Mouse (Mus musculus): ENCODE data around the gene Lrrc51. TPM values are rescaled to one million over a fixed set of nuclear protein-coding genes. Genes with fewer than 3 reads are reported as not detected.

Gene Lrrc51
- total and polyA plus RNA-seq, 3 experiments = 0.65 to 17.7 (median 4.1) TPM

GRCm38 (mm10) chr7:101963621-101964020 lies 29.9 kb upstream of the Lrrc51 start:
- H3K4me3 ChIP-seq (ENCODE audit: low read depth, low read length) = no peak overlapping the region
- no peaks in the 10 kb centered on the region for H3K9me3 ChIP-seq (replicated peaks)
- no peaks in the 10 kb centered on the region for H3K27me3 ChIP-seq (ENCODE audit: insufficient read depth, low read length)
- DNase-seq (ENCODE audit: low spot score) (no peak), ATAC-seq (ENCODE audit: extremely low read depth, insufficient number of reproducible peaks, low FRiP score, poor library complexity, severe bottlenecking) (no peak)
- H3K36me3 ChIP-seq (replicated peaks) = peaks cover 3% of the 10 kb centered on the region
- no peak for TF ChIP-seq GATA2 (IDR thresholded peaks at IDR 0.05; ENCODE audit: borderline replicate concordance, low read depth, low read length)
- no peak for TF ChIP-seq CTCF (IDR thresholded peaks at IDR 0.05; ENCODE audit: low read depth, low read length)
- TF ChIP-seq GATA1 (IDR thresholded peaks at IDR 0.05; ENCODE audit: borderline replicate concordance, low read length) = no peak
- no peak for TF ChIP-seq POLR2AphosphoS5 (IDR thresholded peaks at IDR 0.05; ENCODE audit: insufficient replicate concordance, low read depth, low read length)
- no peak for TF ChIP-seq TAL1 (conservative IDR thresholded peaks at IDR 0.05; ENCODE audit: low read depth, low read length)
- peaks cover 30% of the 10 kb centered on the region for H3K4me1 ChIP-seq (ENCODE audit: insufficient read depth, low read depth, low read length)

- no peak overlapping the region for H3K4me3 ChIP-seq (ENCODE audit: low read depth, low read length)
- peaks cover 24% of the 10 kb centered on the region for H3K4me1 ChIP-seq (ENCODE audit: insufficient read depth, low read depth, low read length)
Measured at GRCm38 (mm10) chr7:101962829-101963228, 29.1 kb upstream of the Lrrc51 start.

GRCm38 (mm10) chr7:101956911-101957310 lies 23.2 kb upstream of the Lrrc51 start:
- no peak for TF ChIP-seq GATA2 (IDR thresholded peaks at IDR 0.05; ENCODE audit: borderline replicate concordance, low read depth, low read length)
- no peak for TF ChIP-seq CTCF (IDR thresholded peaks at IDR 0.05; ENCODE audit: low read depth, low read length)
- TF ChIP-seq GATA1 (IDR thresholded peaks at IDR 0.05; ENCODE audit: borderline replicate concordance, low read length) = no peak
- no peak for TF ChIP-seq POLR2AphosphoS5 (IDR thresholded peaks at IDR 0.05; ENCODE audit: insufficient replicate concordance, low read depth, low read length)
- no peak for TF ChIP-seq TAL1 (conservative IDR thresholded peaks at IDR 0.05; ENCODE audit: low read depth, low read length)
- no peak overlapping the region for H3K4me3 ChIP-seq (ENCODE audit: low read depth, low read length)
- DNase-seq (ENCODE audit: low spot score) (no peak), ATAC-seq (ENCODE audit: extremely low read depth, insufficient number of reproducible peaks, low FRiP score, poor library complexity, severe bottlenecking) (no peak)
- peaks cover 23% of the 10 kb centered on the region for H3K4me1 ChIP-seq (ENCODE audit: insufficient read depth, low read depth, low read length)
- H3K36me3 ChIP-seq (replicated peaks) = peaks cover 19% of the 10 kb centered on the region
- no peaks in the 10 kb centered on the region for H3K9me3 ChIP-seq (replicated peaks)
- no peaks in the 10 kb centered on the region for H3K27me3 ChIP-seq (ENCODE audit: insufficient read depth, low read length)

More at GRCm38 (mm10) chr7:101962829-101963228, 29.1 kb upstream of the Lrrc51 start:
- peaks cover 3% of the 10 kb centered on the region for H3K36me3 ChIP-seq (replicated peaks)
- TF ChIP-seq CTCF (IDR thresholded peaks at IDR 0.05; ENCODE audit: low read depth, low read length) (no peak), POLR2AphosphoS5 (IDR thresholded peaks at IDR 0.05; ENCODE audit: insufficient replicate concordance, low read depth, low read length) (no peak), TAL1 (conservative IDR thresholded peaks at IDR 0.05; ENCODE audit: low read depth, low read length) (no peak), GATA2 (IDR thresholded peaks at IDR 0.05; ENCODE audit: borderline replicate concordance, low read depth, low read length) (no peak), GATA1 (IDR thresholded peaks at IDR 0.05; ENCODE audit: borderline replicate concordance, low read length) (no peak)
- H3K9me3 ChIP-seq (replicated peaks) = no peaks in the 10 kb centered on the region
- no peak for ATAC-seq (ENCODE audit: extremely low read depth, insufficient number of reproducible peaks, low FRiP score, poor library complexity, severe bottlenecking)
- DNase-seq (ENCODE audit: low spot score) = no peak
- no peaks in the 10 kb centered on the region for H3K27me3 ChIP-seq (ENCODE audit: insufficient read depth, low read length)

- no peak for ATAC-seq (ENCODE audit: extremely low read depth, insufficient number of reproducible peaks, low FRiP score, poor library complexity, severe bottlenecking)
- Histone ChIP-seq H3K27me3 (ENCODE audit: insufficient read depth, low read length) (no peaks in the 10 kb centered on the region), H3K9me3 (replicated peaks) (no peaks in the 10 kb centered on the region), H3K36me3 (replicated peaks) (peaks cover 19% of the 10 kb centered on the region), H3K4me1 (ENCODE audit: insufficient read depth, low read depth, low read length) (peaks cover 27% of the 10 kb centered on the region), H3K4me3 (ENCODE audit: low read depth, low read length) (no peak overlapping the region)
- no peak for DNase-seq (ENCODE audit: low spot score)
- no peak for TF ChIP-seq TAL1 (conservative IDR thresholded peaks at IDR 0.05; ENCODE audit: low read depth, low read length)
- no peak for TF ChIP-seq CTCF (IDR thresholded peaks at IDR 0.05; ENCODE audit: low read depth, low read length)
- TF ChIP-seq GATA1 (IDR thresholded peaks at IDR 0.05; ENCODE audit: borderline replicate concordance, low read length) = no peak
- no peak for TF ChIP-seq GATA2 (IDR thresholded peaks at IDR 0.05; ENCODE audit: borderline replicate concordance, low read depth, low read length)
- no peak for TF ChIP-seq POLR2AphosphoS5 (IDR thresholded peaks at IDR 0.05; ENCODE audit: insufficient replicate concordance, low read depth, low read length)
Measured at GRCm38 (mm10) chr7:101956481-101956880, 22.8 kb upstream of the Lrrc51 start.

GRCm38 (mm10) chr7:101955862-101956261 lies 22.2 kb upstream of the Lrrc51 start:
- Histone ChIP-seq H3K36me3 (replicated peaks) (peaks cover 19% of the 10 kb centered on the region), H3K27me3 (ENCODE audit: insufficient read depth, low read length) (no peaks in the 10 kb centered on the region), H3K4me3 (ENCODE audit: low read depth, low read length) (no peak overlapping the region), H3K4me1 (ENCODE audit: insufficient read depth, low read depth, low read length) (peaks cover 27% of the 10 kb centered on the region), H3K9me3 (replicated peaks) (no peaks in the 10 kb centered on the region)
- ATAC-seq (ENCODE audit: extremely low read depth, insufficient number of reproducible peaks, low FRiP score, poor library complexity, severe bottlenecking) (no peak), DNase-seq (ENCODE audit: low spot score) (no peak)
- no peak for TF ChIP-seq POLR2AphosphoS5 (IDR thresholded peaks at IDR 0.05; ENCODE audit: insufficient replicate concordance, low read depth, low read length)
- no peak for TF ChIP-seq CTCF (IDR thresholded peaks at IDR 0.05; ENCODE audit: low read depth, low read length)
- TF ChIP-seq GATA2 (IDR thresholded peaks at IDR 0.05; ENCODE audit: borderline replicate concordance, low read depth, low read length) = no peak
- TF ChIP-seq TAL1 (conservative IDR thresholded peaks at IDR 0.05; ENCODE audit: low read depth, low read length) = no peak
- TF ChIP-seq GATA1 (IDR thresholded peaks at IDR 0.05; ENCODE audit: borderline replicate concordance, low read length) = no peak

GRCm38 (mm10) chr7:101955276-101955675 lies 21.6 kb upstream of the Lrrc51 start:
- Histone ChIP-seq H3K36me3 (replicated peaks) (peaks cover 19% of the 10 kb centered on the region), H3K27me3 (ENCODE audit: insufficient read depth, low read length) (no peaks in the 10 kb centered on the region), H3K4me3 (ENCODE audit: low read depth, low read length) (no peak overlapping the region), H3K9me3 (replicated peaks) (no peaks in the 10 kb centered on the region), H3K4me1 (ENCODE audit: insufficient read depth, low read depth, low read length) (peaks cover 27% of the 10 kb centered on the region)
- no peak for TF ChIP-seq GATA1 (IDR thresholded peaks at IDR 0.05; ENCODE audit: borderline replicate concordance, low read length)
- no peak for TF ChIP-seq POLR2AphosphoS5 (IDR thresholded peaks at IDR 0.05; ENCODE audit: insufficient replicate concordance, low read depth, low read length)
- no peak for TF ChIP-seq GATA2 (IDR thresholded peaks at IDR 0.05; ENCODE audit: borderline replicate concordance, low read depth, low read length)
- no peak for TF ChIP-seq CTCF (IDR thresholded peaks at IDR 0.05; ENCODE audit: low read depth, low read length)
- TF ChIP-seq TAL1 (conservative IDR thresholded peaks at IDR 0.05; ENCODE audit: low read depth, low read length) = no peak
- ATAC-seq (ENCODE audit: extremely low read depth, insufficient number of reproducible peaks, low FRiP score, poor library complexity, severe bottlenecking) = no peak
- no peak for DNase-seq (ENCODE audit: low spot score)
